Mouse (Mus musculus) gastrocnemius, postnatal 4 days (tissue): ENCODE data around the gene Nabp2. TPM values are rescaled to one million over a fixed set of nuclear protein-coding genes. Genes with fewer than 3 reads are reported as not detected.

Experiments used
- DNase-seq, 2 experiments: peaks; one replicate each; pipeline ENCODE4 v3.0.0; 2021 to 2022; ENCODE audit warnings: low spot score in 2 of 2, mixed read lengths in 2 of 2
- total RNA-seq, 2 experiments: library from RNA; stranded (reverse); gene quantifications; 2 replicates each; pipeline ENCODE4 v1.2.3; 2021

Gene Nabp2
- total RNA-seq, 2 experiments from 2014 or later = 48.0 to 50.7 TPM

GRCm38 (mm10) chr10:128433417-128433816, 22.1 kb upstream of the Nabp2 start:
- DNase-seq = no peak

- no peak for DNase-seq
Measured at GRCm38 (mm10) chr10:128429454-128429853, 18.2 kb upstream of the Nabp2 start.

- DNase-seq = no peak
Measured at GRCm38 (mm10) chr10:128429052-128429451, 17.8 kb upstream of the Nabp2 start.

- DNase-seq = no peak
Measured at GRCm38 (mm10) chr10:128425260-128425659, 14.0 kb upstream of the Nabp2 start.

GRCm38 (mm10) chr10:128424604-128425003, 13.3 kb upstream of the Nabp2 start:
- no peak for DNase-seq

- no peak for DNase-seq
Measured at GRCm38 (mm10) chr10:128422426-128422825, 11.1 kb upstream of the Nabp2 start.

- DNase-seq = no peak
Measured at GRCm38 (mm10) chr10:128414848-128415247, 3.6 kb upstream of the Nabp2 start.

- DNase-seq = no peak
Measured at GRCm38 (mm10) chr10:128413076-128413475, 1.8 kb upstream of the Nabp2 start.

GRCm38 (mm10) chr10:128412558-128412957, 1.3 kb upstream of the Nabp2 start:
- no peak for DNase-seq

- peak in 1 of 2 experiments; percentile 38 for DNase-seq
Measured at GRCm38 (mm10) chr10:128412055-128412381, 726 bp upstream of the Nabp2 start.

GRCm38 (mm10) chr10:128410560-128410845, 789 bp downstream of the Nabp2 start:
- DNase-seq = no peak

- peak; percentile 96 for DNase-seq
Measured at GRCm38 (mm10) chr10:128409692-128410559, 1.4 kb downstream of the Nabp2 start.

- DNase-seq = peak in 1 of 2 experiments; percentile 34
Measured at GRCm38 (mm10) chr10:128408591-128409535, 2.4 kb downstream of the Nabp2 start.

- DNase-seq = peak in 1 of 2 experiments; percentile 5
Measured at GRCm38 (mm10) chr10:128403931-128404330, 7.4 kb downstream of the Nabp2 start.

- DNase-seq = peak in 1 of 2 experiments; percentile 4
Measured at GRCm38 (mm10) chr10:128401638-128402037, 9.7 kb downstream of the Nabp2 start.

- DNase-seq = peak in 1 of 2 experiments; percentile 7
Measured at GRCm38 (mm10) chr10:128401056-128401455, 10.2 kb downstream of the Nabp2 start, which contains the start of gene Slc39a5. Gene Slc39a5 (minus strand): TSS chr10:128401229.

GRCm38 (mm10) chr10:128400338-128400737, 11.0 kb downstream of the Nabp2 start:
- no peak for DNase-seq

- DNase-seq = no peak
Measured at GRCm38 (mm10) chr10:128397466-128397865, 13.8 kb downstream of the Nabp2 start.

- no peak for DNase-seq
Measured at GRCm38 (mm10) chr10:128396716-128397264, 14.5 kb downstream of the Nabp2 start.

GRCm38 (mm10) chr10:128396017-128396673, 15.1 kb downstream of the Nabp2 start:
- DNase-seq = no peak

GRCm38 (mm10) chr10:128391850-128392249, 19.4 kb downstream of the Nabp2 start:
- DNase-seq = no peak
